Mouse (Mus musculus) neutrophil, adult 5-6 weeks (primary cell): Measurements from ENCODE around the gene Scarf1. TPM values are rescaled to one million over a fixed set of nuclear protein-coding genes. Genes with fewer than 3 reads are reported as not detected.

Experiments used
- ATAC-seq: fragments of 151-379, 151-347 bp; 2 replicates; pipeline ENCODE4 v1.8.0; 2017; ENCODE audit warnings: mild to moderate bottlenecking, moderate TSS enrichment; ENCODE audit not compliant: insufficient number of reproducible peaks, poor library complexity, low FRiP score, severe bottlenecking; ENCODE audit errors: extremely low read depth
- total RNA-seq: library from RNA; stranded (forward); fragments of 200-1000 nt; gene quantifications from 2 replicates; pipeline ENCODE4 v1.2.3, GENCODE M21; 2017

The Scarf1 gene
- total RNA-seq, 1 experiment from 2014 or later, result not detected

DNA sequence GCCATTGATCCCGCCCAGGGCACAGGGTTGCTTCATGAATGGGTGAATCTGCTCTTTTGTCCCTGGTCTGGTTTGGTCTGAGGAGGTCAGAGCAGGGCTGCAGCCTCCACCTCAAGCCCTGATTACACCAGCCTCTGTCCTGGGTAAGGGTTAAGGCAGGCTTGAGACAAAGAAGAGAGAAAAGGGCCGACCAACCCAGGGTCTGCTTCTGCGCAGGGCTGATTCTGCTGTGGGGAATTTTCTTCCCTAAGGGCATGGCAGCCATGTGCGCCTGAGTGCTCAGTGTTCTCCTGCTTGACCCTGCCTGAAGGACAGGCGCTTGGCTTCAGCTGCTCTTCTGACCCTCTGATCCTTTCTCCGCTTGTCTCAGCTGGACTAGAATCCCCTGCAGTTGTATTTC, 43.8 kb downstream of the Scarf1 start:
- no peak for ATAC-seq

DNA sequence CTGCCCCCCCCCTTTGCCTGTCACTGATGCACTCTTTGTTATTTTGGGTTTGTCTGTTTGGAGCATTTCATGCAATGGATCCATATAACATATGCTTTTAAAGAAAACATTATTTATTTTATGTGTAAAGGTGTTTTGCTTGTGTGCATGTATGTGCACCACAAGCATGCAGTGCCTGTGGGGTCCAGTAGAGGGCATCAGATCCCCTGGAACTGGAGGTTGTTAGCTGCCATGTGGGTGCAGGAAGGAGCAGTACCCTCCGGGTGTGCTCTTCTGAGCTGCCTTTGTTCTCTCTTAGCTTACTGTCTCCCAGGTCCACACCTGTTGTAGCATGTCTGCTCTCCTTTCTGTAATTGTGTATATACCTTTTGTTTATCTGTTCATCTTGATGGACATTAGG, 44.8 kb downstream of the Scarf1 start:
- ATAC-seq, result peak; percentile 24; the same call in 1 of the 2 replicates

DNA sequence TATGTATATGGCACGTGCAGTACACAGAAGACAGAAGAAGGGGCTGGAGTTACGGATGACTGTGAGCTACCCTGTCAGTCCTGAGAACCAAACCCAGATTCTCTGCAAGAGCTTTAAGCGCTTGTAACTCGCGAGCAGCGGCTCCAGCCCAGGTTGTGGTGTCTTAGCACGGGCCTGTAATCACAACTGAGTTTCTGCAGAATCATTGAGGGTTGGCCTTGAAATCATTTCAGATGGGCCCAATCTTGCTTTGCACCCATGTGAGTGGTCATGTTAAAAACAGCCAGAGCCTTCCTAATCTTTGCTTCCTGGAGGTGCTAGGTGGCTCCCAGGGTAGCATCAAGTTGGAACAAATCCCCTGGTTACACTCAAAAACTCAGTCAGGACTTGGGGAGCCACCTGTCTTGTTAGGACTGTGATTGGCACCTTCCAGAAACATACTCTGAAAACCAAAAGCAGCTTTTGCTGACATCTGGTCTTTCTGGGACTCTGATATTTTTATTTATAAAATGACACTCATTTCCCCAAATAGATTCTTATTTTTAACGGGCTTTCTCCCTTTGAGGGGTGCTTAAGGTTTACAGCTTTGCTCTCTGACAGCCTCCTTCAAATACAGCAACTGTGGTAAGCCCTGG, 46.6 kb downstream of the Scarf1 start:
- no peak for ATAC-seq

DNA sequence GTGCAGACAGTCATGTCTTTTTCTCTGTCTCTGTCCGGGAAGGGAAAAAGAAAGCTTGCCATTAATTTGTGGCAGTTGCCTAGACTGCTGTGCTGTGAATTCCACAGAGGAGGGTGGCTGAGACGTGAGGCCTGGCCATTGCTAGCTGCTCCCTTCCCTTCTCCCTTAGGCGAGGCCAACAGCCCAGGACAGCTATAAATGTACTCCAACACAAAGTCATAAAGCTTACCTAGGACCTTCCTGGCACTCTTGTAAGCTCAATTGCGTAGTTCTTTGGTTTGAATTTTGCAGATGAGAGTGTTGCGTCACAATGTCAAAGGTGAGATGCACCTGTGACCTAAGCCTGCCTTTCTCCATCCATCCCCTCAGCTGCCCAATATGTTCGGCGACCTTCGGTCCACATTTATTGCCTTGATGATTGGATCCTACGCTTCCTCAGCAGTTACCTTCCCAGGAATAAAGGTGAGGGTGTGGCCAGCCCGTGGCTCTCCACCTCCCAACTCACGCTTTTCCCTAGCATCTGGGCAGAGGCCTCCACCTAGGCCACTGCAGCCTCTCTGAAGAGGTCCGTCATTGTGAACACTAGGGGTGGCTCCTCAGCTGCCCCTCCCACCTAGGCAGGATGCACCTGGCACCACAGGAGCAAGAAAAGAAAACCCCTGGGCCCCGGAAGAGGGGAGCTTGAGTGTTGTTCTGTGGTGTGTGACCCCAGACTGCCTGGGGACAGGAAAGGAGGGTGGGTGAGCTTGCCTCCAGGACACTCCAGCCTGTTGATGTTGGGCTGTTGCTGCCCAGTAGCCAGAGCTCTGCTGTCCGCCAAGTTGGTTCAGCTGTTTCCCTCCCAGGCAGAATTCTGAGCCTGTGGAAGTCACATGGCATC, 47.4 kb downstream of the Scarf1 start:
- peak; percentile 86 for ATAC-seq

DNA sequence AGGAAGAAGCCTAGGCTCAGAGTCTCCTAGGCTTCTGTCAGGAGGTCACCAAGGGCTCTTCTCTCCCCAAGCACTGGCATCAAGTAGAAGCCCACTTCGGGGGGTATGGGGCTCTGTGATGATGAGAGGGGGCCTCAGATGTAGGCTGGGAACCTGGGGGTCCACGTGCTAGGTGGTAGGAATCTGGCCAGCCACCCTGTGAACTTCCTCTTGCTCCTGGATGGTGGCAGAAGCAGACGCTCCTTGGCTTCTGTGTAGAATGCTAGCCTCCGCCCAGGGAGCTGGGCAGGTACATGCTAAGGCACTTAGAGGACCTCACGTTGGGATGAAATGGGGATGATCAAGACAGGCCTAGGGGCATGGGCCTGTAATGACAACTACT, 48.1 kb downstream of the Scarf1 start:
- ATAC-seq, result no peak

DNA sequence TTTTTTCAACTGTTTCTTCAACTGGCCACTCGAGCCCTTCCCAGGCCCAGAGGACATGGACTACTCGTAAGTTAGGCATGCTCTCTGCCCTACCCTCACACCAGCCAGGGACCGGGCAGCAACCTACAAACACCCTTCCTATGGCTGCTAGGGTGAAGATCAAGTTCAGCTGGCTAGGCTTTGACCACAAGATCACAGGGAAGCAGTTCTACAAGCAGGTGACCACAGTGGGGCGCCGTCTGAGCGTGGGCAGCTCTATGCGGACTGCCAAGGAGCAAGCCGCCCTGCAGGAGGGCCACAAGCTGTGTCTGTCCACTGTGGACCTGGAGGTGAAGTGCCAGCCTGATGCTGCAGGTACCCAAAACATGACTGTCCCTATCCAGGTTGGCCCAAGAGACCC, 49.5 kb downstream of the Scarf1 start:
- ATAC-seq, result no peak

- ATAC-seq, result no peak
These were observed 50.7 kb downstream of the Scarf1 start for GRCm38 (mm10) chr11:75563851-75564548.

DNA sequence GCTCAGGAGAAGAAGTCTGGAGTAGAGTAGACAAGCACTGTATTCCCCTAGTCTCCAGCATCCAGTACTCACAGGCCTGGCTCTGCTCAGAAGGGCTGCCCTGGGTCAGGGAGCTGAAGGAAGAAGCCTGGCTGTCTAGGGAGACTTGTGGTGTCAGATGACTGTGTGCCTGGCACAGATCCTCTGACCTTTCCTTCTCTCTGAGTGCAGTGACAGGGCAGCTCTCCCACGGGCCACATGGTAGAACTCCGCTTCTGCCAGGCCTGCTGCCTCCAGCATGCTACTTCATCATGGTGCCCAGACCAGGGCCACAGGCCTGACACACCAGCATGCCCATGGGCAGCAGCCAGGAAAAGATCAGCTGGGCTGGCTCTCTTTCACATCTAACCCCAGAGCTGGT, 52.5 kb downstream of the Scarf1 start:
- no peak for ATAC-seq

DNA sequence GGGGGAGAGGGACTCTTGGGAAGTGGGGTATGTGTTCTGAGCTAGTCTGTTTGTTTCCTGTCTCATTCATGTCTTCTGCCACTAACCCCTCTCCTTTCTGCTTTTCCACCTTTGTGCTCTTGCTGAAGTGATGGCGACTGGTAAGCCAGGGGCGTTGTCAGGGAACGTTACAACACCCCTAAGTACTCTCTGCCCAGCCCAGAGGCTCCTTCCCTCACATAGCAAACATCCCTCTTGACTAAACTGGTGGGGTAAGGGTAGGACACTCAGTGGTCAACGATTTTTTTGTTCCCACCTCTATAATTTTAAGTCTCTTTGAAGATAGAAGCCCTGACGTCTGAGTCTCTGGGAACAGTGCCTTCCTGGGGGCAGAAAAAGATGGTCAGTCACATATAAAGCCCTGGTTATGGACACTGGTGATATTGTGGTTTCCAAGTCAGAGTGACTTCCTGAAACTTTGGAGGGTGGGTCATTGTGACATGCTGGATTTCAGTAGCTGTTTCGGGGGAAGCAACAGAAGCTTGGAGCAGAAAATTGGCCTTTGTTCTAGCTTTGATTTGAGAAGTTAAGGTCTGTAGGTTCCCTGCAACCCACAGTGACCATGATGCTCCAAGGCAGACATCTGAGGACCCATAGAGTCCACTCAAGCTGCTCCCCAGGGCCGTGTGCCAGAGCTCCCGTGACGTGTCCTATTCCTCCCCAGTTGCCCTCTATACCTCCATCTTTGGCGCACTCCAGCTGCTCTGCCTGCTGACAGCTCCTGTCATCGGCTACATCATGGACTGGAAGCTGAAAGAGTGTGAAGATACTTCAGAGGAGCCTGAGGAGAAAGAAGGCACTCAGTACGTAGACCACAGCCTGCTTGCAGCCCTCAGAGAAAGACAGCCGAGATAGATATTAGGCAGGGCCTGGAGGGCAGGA, 53.2 kb downstream of the Scarf1 start:
- ATAC-seq, result no peak

- no peak for ATAC-seq
These were observed 54.2 kb downstream of the Scarf1 start for GRCm38 (mm10) chr11:75567346-75568114.

DNA sequence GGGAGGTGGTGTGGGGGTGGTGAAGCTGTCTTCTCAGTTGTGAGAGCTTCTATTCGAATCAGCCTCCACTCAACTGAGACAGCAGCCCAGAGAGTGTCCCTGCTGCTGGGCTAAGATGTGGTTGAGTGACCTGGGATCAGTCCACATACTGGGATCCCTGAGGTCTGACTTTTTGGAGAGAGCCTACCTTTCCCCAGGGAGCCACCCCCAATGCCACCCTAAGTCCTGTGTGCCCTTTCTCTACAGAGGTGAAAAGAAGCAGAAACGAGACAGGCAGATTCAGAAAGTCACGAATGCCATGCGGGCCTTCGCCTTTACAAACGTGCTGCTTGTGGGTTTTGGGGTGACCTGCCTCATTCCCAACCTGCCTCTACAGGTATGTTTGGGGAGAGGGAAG, 54.8 kb downstream of the Scarf1 start:
- no peak for ATAC-seq

GRCm38 (mm10) chr11:75568962-75569361, 55.6 kb downstream of the Scarf1 start:
- no peak for ATAC-seq

GRCm38 (mm10) chr11:75570375-75571125, 57.2 kb downstream of the Scarf1 start:
- no peak for ATAC-seq

DNA sequence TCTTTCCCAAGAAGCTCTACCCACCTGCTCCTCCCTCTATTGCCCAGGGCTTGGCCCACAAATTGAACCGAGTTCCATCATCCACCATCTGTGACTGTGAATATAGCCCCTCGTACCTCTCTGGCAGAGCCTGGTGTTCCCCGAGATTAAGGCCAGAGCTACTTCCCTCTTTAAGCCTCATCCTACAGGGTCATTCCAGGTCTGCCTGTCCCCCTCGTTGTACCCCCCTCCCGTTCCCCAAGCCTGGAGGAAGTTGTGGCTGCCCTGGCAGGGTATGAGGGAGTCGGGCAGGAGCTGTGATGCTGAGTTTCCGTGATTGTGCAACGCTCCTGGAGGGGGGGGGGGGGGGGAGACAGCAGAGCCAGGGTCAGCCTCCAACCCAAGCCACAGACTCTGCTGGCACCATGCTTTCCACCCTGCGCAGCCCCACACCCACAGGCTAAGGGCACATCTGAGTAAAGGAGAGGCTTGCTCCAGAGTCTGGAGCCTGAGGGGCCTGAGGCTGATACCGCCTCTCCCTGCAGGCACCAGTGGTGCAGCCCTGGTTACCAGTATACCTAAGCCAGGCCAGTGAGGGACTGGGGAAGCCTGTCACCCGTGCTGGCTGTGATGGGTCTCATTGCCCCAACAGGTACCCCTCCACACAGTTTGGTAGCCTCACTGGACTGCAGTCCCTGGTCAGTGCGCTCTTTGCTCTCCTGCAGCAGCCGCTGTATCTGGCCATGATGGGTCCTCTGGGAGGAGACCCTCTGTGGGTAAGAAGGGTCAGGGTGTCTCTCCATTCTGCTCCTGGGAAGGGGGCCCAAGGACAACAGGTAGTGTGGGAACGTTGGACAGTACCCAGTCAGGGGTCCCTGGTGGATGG, 58.0 kb downstream of the Scarf1 start:
- ATAC-seq, result peak; percentile 51

DNA sequence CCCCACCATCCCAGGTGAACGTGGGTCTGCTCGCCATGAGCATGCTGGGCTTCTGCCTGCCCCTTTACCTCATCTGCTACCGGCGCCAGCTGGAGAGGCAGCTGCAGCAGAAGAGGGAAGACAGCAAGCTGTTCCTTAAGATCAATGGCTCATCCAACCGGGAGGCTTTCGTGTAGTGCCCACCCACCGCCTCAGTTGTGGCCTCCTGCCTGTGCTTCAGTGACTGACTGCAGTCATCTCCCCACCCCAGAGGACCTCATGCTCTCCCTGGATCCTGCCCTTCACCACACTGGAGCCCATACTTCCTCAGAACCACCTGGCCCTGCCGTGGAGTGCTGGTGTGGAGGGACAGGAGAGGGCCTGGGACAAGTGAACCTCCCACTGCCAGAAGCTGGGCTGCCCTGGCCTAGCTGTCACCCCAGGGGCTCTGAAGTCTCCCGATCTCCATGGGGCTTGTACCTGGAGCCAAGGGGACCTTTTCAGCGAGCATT, 59.0 kb downstream of the Scarf1 start:
- ATAC-seq, result no peak

- ATAC-seq, result peak; percentile 74
These were observed 59.7 kb downstream of the Scarf1 start for GRCm38 (mm10) chr11:75572854-75573650.
